Mouse (Mus musculus): Measurements from ENCODE around the gene Gm11559. TPM values are rescaled to one million over a fixed set of nuclear protein-coding genes. Genes with fewer than 3 reads are reported as not detected.

The Gm11559 gene
- polyA plus RNA-seq, 1 experiment from 2014 or later: not detected

Other genes with a start within 250 kb of the Gm11559 start
- gene Krtap2-4, start 249.6 kb upstream of the Gm11559 start, polyA plus RNA-seq (2015; fragmentation: Nextera tagmentation; extraction: Ambion mirVana): not detected in 2 replicates
- not detected in 2 replicates for gene Gm11562, start 244.0 kb upstream of the Gm11559 start, polyA plus RNA-seq (2015; fragmentation: Nextera tagmentation; extraction: Ambion mirVana)
- gene Krtap4-1, start 236.2 kb upstream of the Gm11559 start, polyA plus RNA-seq (2015; fragmentation: Nextera tagmentation; extraction: Ambion mirVana): not detected in 2 replicates
- not detected in 2 replicates for gene Krtap4-2, start 229.4 kb upstream of the Gm11559 start, polyA plus RNA-seq (2015; fragmentation: Nextera tagmentation; extraction: Ambion mirVana)
- gene Krtap4-7, start 220.4 kb upstream of the Gm11559 start, polyA plus RNA-seq (2015; fragmentation: Nextera tagmentation; extraction: Ambion mirVana): not detected in 2 replicates
- not detected in 2 replicates for gene Gm11555, start 214.2 kb upstream of the Gm11559 start, polyA plus RNA-seq (2015; fragmentation: Nextera tagmentation; extraction: Ambion mirVana)
- gene Gm11563, start 205.5 kb upstream of the Gm11559 start, polyA plus RNA-seq (2015; fragmentation: Nextera tagmentation; extraction: Ambion mirVana): not detected in 2 replicates
- gene Krtap4-6, start 198.5 kb upstream of the Gm11559 start, polyA plus RNA-seq (2015; fragmentation: Nextera tagmentation; extraction: Ambion mirVana): not detected in 2 replicates
- gene Gm14190, start 173.7 kb upstream of the Gm11559 start, polyA plus RNA-seq (2015; fragmentation: Nextera tagmentation; extraction: Ambion mirVana): not detected in 2 replicates
- gene Gm14180, start 130.2 kb upstream of the Gm11559 start, polyA plus RNA-seq (2015; fragmentation: Nextera tagmentation; extraction: Ambion mirVana): not detected in 2 replicates
- not detected in 2 replicates for gene Gm11595, start 91.6 kb upstream of the Gm11559 start, polyA plus RNA-seq (2015; fragmentation: Nextera tagmentation; extraction: Ambion mirVana)
- not detected in 2 replicates for gene Krtap4-8, start 83.8 kb upstream of the Gm11559 start, polyA plus RNA-seq (2015; fragmentation: Nextera tagmentation; extraction: Ambion mirVana)
- not detected in 2 replicates for gene Krtap4-9, start 79.3 kb upstream of the Gm11559 start, polyA plus RNA-seq (2015; fragmentation: Nextera tagmentation; extraction: Ambion mirVana)
- not detected in 2 replicates for gene Gm11596, start 71.0 kb upstream of the Gm11559 start, polyA plus RNA-seq (2015; fragmentation: Nextera tagmentation; extraction: Ambion mirVana)
- not detected in 2 replicates for gene Gm11569, start 65.5 kb upstream of the Gm11559 start, polyA plus RNA-seq (2015; fragmentation: Nextera tagmentation; extraction: Ambion mirVana)
- not detected in 2 replicates for gene Gm11554, start 60.0 kb upstream of the Gm11559 start, polyA plus RNA-seq (2015; fragmentation: Nextera tagmentation; extraction: Ambion mirVana)
- not detected in 2 replicates for gene Krtap4-13, start 54.6 kb upstream of the Gm11559 start, polyA plus RNA-seq (2015; fragmentation: Nextera tagmentation; extraction: Ambion mirVana)
- gene Gm11564, start 48.8 kb upstream of the Gm11559 start, polyA plus RNA-seq (2015; fragmentation: Nextera tagmentation; extraction: Ambion mirVana): not detected in 2 replicates
- not detected in 2 replicates for gene 2300003K06Rik, start 26.4 kb upstream of the Gm11559 start, polyA plus RNA-seq (2015; fragmentation: Nextera tagmentation; extraction: Ambion mirVana)
- not detected in 2 replicates for gene Krtap4-16, start 12.9 kb upstream of the Gm11559 start, polyA plus RNA-seq (2015; fragmentation: Nextera tagmentation; extraction: Ambion mirVana)
- not detected in 2 replicates for gene Gm11568, start 6.6 kb upstream of the Gm11559 start, polyA plus RNA-seq (2015; fragmentation: Nextera tagmentation; extraction: Ambion mirVana)
- gene Krtap9-1, start 8.9 kb downstream of the Gm11559 start, polyA plus RNA-seq (2015; fragmentation: Nextera tagmentation; extraction: Ambion mirVana): not detected in 2 replicates
- not detected in 2 replicates for gene Gm11567, start 14.7 kb downstream of the Gm11559 start, polyA plus RNA-seq (2015; fragmentation: Nextera tagmentation; extraction: Ambion mirVana)
- gene Krtap31-1, start 43.4 kb downstream of the Gm11559 start, polyA plus RNA-seq (2015; fragmentation: Nextera tagmentation; extraction: Ambion mirVana): not detected in 2 replicates
- not detected in 2 replicates for gene Gm11565, start 50.3 kb downstream of the Gm11559 start, polyA plus RNA-seq (2015; fragmentation: Nextera tagmentation; extraction: Ambion mirVana)
- not detected in 2 replicates for gene Krtap31-2, start 71.8 kb downstream of the Gm11559 start, polyA plus RNA-seq (2015; fragmentation: Nextera tagmentation; extraction: Ambion mirVana)
- not detected in 2 replicates for gene Krtap9-5, start 84.0 kb downstream of the Gm11559 start, polyA plus RNA-seq (2015; fragmentation: Nextera tagmentation; extraction: Ambion mirVana)
- gene Krtap29-1, start 114.6 kb downstream of the Gm11559 start, polyA plus RNA-seq (2015; fragmentation: Nextera tagmentation; extraction: Ambion mirVana): not detected in 2 replicates
- not detected in 2 replicates for gene Krtap16-1, start 122.1 kb downstream of the Gm11559 start, polyA plus RNA-seq (2015; fragmentation: Nextera tagmentation; extraction: Ambion mirVana)
- not detected in 2 replicates for gene Krtap17-1, start 129.5 kb downstream of the Gm11559 start, polyA plus RNA-seq (2015; fragmentation: Nextera tagmentation; extraction: Ambion mirVana)
- gene Krt33a, start 151.7 kb downstream of the Gm11559 start, polyA plus RNA-seq (2015; fragmentation: Nextera tagmentation; extraction: Ambion mirVana): not detected in 2 replicates
- gene Krt33b, start 165.4 kb downstream of the Gm11559 start, polyA plus RNA-seq (2015; fragmentation: Nextera tagmentation; extraction: Ambion mirVana): not detected in 2 replicates
- not detected in 2 replicates for gene Krt34, start 177.1 kb downstream of the Gm11559 start, polyA plus RNA-seq (2015; fragmentation: Nextera tagmentation; extraction: Ambion mirVana)
- not detected in 2 replicates for gene Krt31, start 186.1 kb downstream of the Gm11559 start, polyA plus RNA-seq (2015; fragmentation: Nextera tagmentation; extraction: Ambion mirVana)
- not detected in 2 replicates for gene Krt32, start 223.8 kb downstream of the Gm11559 start, polyA plus RNA-seq (2015; fragmentation: Nextera tagmentation; extraction: Ambion mirVana)
- not detected in 2 replicates for gene Krt35, start 231.8 kb downstream of the Gm11559 start, polyA plus RNA-seq (2015; fragmentation: Nextera tagmentation; extraction: Ambion mirVana)
- gene Krt36, start 241.2 kb downstream of the Gm11559 start, polyA plus RNA-seq (2015; fragmentation: Nextera tagmentation; extraction: Ambion mirVana): not detected in 2 replicates

Data from forebrain, embryonic 13.5 days (tissue).